Comparison of ENCODE assay signal across 12 mouse cellular contexts in the genomic region with DNA sequence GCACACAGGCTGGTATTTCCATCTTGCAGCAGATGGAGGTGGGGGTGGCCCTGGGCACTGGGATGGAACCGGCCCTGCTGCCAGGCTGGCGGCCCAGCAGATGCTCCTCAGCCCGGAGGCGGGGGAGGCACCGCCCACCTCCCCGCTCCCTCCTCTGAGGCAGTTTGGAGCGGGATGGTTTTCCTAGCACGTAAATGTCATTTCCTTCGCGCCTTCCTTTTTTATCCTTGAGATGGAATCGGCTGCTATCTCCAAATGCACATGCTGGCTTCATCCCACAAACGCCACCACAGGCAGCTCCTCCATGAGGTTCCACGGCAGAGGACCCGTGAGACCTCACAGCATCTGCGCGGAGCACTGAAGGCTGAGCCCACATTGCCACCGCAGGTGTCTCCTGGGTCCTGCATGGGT.
DNase-seq lines count a peak whose midpoint lies in the region; ATAC-seq lines count a peak whose summit lies in the region.
"Had no signal": no experiment of that assay in that cellular context is flagged by ENCODE, and none has a peak within 500 bp of the region (broad histone marks: within the 10 kb centered on the region; RNA-seq: fewer than 3 reads in every experiment).

No protein-coding gene starts in this region.

- no peaks in the 10 kb centered on the region for H3K27me3 ChIP-seq in forebrain, embryonic 14.5 days (replicated peaks; ENCODE audit: control insufficient read depth, insufficient read depth, low read length)
- H3K27me3 ChIP-seq in forebrain, embryonic 10.5 days (ENCODE audit: poor library complexity, severe bottlenecking), result peaks cover 12% of the 10 kb centered on the region
- peaks cover 27% of the 10 kb centered on the region for H3K27me3 ChIP-seq in liver, embryonic 12.5 days (replicated peaks)
- H3K27me3 ChIP-seq: stomach, embryonic 15.5 days had no signal

- no peak overlapping the region for H3K4me3 ChIP-seq in forebrain, embryonic 14.5 days (ENCODE audit: low read depth, low read length)
- no peak overlapping the region for H3K4me3 ChIP-seq in forebrain, embryonic 10.5 days
- H3K4me3 ChIP-seq in liver, embryonic 12.5 days, result no peak overlapping the region
- H3K4me3 ChIP-seq: limb, embryonic 15.5 days; stomach, embryonic 15.5 days had no signal

- peak; percentile 78 for DNase-seq in forebrain, embryonic 14.5 days (ENCODE audit: low spot score)
- DNase-seq in forebrain, embryonic 10.5 days (ENCODE audit: extremely low spot score, low spot score), result no peak
- DNase-seq in cerebellum, adult 11-12 months, result peak; percentile 36
- peak; percentile 91 to 95 for DNase-seq in frontal cortex, postnatal 36 days (ENCODE audit: low spot score in 2 of 2)
- DNase-seq in left cerebral cortex, postnatal 14 days (ENCODE audit: low spot score in 2 of 2), result peak; percentile 88 to 90
- no peak for DNase-seq in retina, postnatal 1 day
- DNase-seq in spleen, postnatal 36 days (ENCODE audit: low spot score in 2 of 2), result no peak
- DNase-seq: heart, postnatal 36 days had no signal

- H3K9me3 ChIP-seq in forebrain, embryonic 14.5 days (replicated peaks; ENCODE audit: control insufficient read depth, low read length), result no peaks in the 10 kb centered on the region
- H3K9me3 ChIP-seq in forebrain, embryonic 10.5 days, result peaks cover 14% of the 10 kb centered on the region; the same call in 1 of the 2 replicates
- peaks cover 11% of the 10 kb centered on the region for H3K9me3 ChIP-seq in liver, embryonic 12.5 days (replicated peaks)
- H3K9me3 ChIP-seq: limb, embryonic 15.5 days; stomach, embryonic 15.5 days had no signal

- WGBS in forebrain, embryonic 14.5 days, result 78% methylated on average over 17 of the region's 17 CpGs
- 97% methylated on average over 17 of the region's 17 CpGs for WGBS in forebrain, embryonic 10.5 days
- WGBS in liver, embryonic 12.5 days (ENCODE audit: insufficient replicate concordance), result 73% methylated on average over 17 of the region's 17 CpGs

- peak; percentile 79 for ATAC-seq in forebrain, embryonic 14.5 days
- no peak for ATAC-seq in liver, embryonic 12.5 days
- ATAC-seq: Patski had no signal

- no peak overlapping the region for H3K4me2 ChIP-seq in forebrain, embryonic 14.5 days (ENCODE audit: low read length)
- H3K4me2 ChIP-seq in liver, embryonic 12.5 days, result no peak overlapping the region
- H3K4me2 ChIP-seq: limb, embryonic 15.5 days; stomach, embryonic 15.5 days had no signal

- no peak overlapping the region for H3K9ac ChIP-seq in forebrain, embryonic 14.5 days (ENCODE audit: low read length)
- no peak overlapping the region for H3K9ac ChIP-seq in liver, embryonic 12.5 days
- H3K9ac ChIP-seq: limb, embryonic 15.5 days; stomach, embryonic 15.5 days had no signal

- no peaks in the 10 kb centered on the region for H3K36me3 ChIP-seq in forebrain, embryonic 14.5 days (ENCODE audit: control insufficient read depth, insufficient read depth, low read length)
- H3K36me3 ChIP-seq in forebrain, embryonic 10.5 days (replicated peaks), result no peaks in the 10 kb centered on the region
- no peaks in the 10 kb centered on the region for H3K36me3 ChIP-seq in liver, embryonic 12.5 days
- H3K36me3 ChIP-seq: limb, embryonic 15.5 days; stomach, embryonic 15.5 days had no signal

- intact Hi-C loops in left cerebral cortex, postnatal 14 days (cut with DNase I), result loop anchor here (2.0 to 10.0 kb wide), 3 partner anchors 82 to 326 kb away; no protein-coding TSS in a partner anchor

- peaks cover 5% of the 10 kb centered on the region for H3K4me1 ChIP-seq in forebrain, embryonic 14.5 days (ENCODE audit: control insufficient read depth, insufficient read depth, low read length)
- peaks cover 28% of the 10 kb centered on the region for H3K4me1 ChIP-seq in forebrain, embryonic 10.5 days
- no peaks in the 10 kb centered on the region for H3K4me1 ChIP-seq in liver, embryonic 12.5 days

- H3K27ac ChIP-seq in forebrain, embryonic 14.5 days (ENCODE audit: low read depth, low read length), result peak overlapping the region; percentile 78
- no peak overlapping the region for H3K27ac ChIP-seq in forebrain, embryonic 10.5 days
- H3K27ac ChIP-seq in liver, embryonic 12.5 days, result no peak overlapping the region
- H3K27ac ChIP-seq: limb, embryonic 15.5 days; stomach, embryonic 15.5 days had no signal

Comparison
In these comparisons a context has a peak if more than half of its experiments do, and no peak if none do; other contexts are left out.
1. DNase-seq: peak in forebrain, embryonic 14.5 days (single experiment), cerebellum, adult 11-12 months (single experiment), frontal cortex, postnatal 36 days (2 of 2) and left cerebral cortex, postnatal 14 days (2 of 2); none in forebrain, embryonic 10.5 days (single experiment), retina, postnatal 1 day (single experiment) and spleen, postnatal 36 days (0 of 2).